Mouse (Mus musculus): ENCODE measurements around the gene Hat1.

- no peak for TF ChIP-seq ZC3H11A (IDR thresholded peaks at IDR 0.05; ENCODE audit: borderline replicate concordance, low read depth, low read length)
- no peak for TF ChIP-seq CHD2 (IDR thresholded peaks at IDR 0.05; ENCODE audit: low read depth, low read length)
These were observed 1.1 kb downstream of the Hat1 start for GRCm38 (mm10) chr2:71389864-71390263.
